Mouse (Mus musculus) layer of hippocampus, postnatal 36 days (tissue): ENCODE data around the gene Gins2. TPM values are rescaled to one million over a fixed set of nuclear protein-coding genes. Genes with fewer than 3 reads are reported as not detected.

ENCODE experiments used
- DNase-seq, 2 experiments: peaks; one replicate each; pipeline ENCODE4 v3.0.0; 2022
- total RNA-seq, 2 experiments: library from RNA; stranded (reverse); gene quantifications; 2 replicates each; pipeline ENCODE4 v1.2.3; 2021

Gins2 gene
- total RNA-seq, 2 experiments from 2014 or later: 4.8 to 5.5 TPM

DNA sequence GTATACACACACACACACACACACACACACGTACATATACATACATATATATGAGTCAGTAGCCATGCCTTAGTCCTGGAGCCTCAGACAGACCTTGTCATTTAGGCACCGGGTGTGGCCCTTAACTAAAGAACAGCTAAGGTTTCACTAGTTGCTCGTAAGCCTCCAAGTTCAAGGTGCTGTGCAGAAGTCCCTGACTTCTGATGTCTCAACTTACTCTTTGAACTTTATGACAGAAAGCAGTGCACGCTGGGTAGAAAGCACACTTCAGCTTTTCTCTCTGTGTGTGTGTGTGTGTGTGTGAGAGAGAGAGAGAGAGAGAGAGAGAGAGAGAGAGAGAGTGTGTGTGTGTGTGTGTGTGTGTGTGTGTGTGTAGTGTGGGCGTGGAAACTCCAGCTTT is 44.9 kb downstream of the Gins2 start:
- DNase-seq: no peak

DNA sequence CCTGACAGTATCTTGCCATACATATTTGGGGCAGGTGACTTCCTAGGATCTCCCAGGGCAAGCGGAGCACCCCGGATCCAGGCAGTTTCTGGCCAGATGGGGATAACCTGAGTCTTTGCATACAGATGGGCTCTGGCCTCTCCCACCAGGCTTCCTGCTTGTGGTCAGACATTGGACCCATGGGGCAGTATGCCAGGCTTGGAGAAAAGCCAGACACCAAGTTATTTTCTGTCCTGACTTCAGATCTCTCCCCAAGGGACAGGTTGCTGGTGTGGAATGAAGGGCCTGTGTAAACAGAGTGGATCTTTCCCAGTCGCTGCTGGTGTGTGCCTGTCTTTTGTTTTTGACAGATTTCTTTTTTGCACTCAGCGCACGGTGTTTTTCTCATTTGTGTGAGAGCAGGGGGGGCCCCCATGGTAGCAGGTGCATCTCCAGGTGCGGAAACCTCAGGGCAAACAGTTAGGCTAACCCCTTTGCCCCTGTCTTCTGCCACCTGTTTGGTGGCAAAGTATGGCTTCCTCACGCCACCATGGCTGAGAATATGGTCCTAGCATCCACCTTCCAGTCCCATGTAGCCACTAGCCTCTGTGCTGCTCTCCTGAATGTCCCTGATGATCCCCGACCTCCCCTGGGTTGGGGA is 45.6 kb downstream of the Gins2 start:
- no peak for DNase-seq

DNA sequence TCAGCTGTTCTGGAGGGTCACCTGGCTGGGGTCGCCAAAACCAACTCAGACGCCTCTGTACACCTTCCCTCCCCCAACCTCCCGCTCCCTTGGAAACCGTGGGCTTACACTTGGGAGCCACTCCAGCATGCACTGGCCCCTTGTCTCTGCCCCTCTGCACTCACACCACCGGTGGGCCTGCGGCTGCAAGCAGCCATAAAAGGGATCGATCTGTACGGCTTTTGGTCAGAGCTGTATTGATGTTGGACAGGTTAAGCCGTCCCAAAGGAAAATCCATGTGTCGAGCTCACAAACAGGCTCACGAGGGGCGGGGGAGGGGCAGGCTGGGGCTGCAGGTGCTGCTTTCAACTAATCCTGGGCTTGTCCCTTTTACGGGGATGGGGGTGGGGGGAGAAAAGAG is 46.1 kb downstream of the Gins2 start:
- DNase-seq: no peak

DNA sequence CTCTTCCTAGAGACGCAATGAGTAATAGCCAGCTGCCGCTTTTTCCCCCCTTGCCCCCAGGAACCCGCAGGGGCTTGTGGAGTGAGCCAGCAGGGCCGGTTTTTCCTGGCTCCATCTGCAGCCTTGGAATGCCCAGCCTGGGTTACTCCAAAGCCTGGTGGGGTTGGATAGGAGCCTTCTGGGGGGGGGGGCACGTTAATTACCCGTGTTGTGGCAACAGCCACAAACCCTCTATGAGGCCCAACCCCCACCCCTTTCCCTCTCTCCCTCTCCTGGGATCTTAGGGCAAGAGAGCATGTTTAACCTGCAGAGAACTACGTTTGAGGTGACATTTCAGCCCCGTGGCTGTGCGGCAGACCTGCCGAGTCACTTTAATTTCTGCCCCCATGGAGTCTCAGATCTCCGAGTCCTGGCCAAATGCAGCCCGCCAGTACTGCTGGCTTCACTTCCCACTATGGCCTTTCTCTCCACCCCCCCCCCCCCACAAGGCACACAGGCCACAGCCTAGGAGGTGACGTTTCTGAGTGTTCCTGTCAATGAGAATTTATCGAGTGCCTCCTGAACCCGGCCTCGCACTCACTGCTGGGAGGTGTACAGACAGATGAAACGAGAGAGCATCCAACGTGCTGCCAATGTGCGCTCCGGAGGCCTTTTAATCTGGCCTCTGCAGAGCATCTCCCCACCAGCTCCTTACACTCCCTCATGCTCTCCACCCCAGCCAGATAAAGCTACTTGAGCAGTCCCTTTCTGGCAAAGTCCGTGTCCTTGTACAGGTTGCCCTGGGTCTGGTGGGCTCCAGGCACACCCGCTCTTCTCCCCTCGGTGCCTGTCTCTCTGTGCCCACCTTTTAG is 49.1 kb downstream of the Gins2 start:
- no peak for DNase-seq

- no peak for DNase-seq
These were observed 49.7 kb downstream of the Gins2 start for GRCm38 (mm10) chr8:120539381-120539774.

GRCm38 (mm10) chr8:120538397-120539240 is 50.5 kb downstream of the Gins2 start:
- peak in 1 of 2 experiments; percentile 61 for DNase-seq

DNA sequence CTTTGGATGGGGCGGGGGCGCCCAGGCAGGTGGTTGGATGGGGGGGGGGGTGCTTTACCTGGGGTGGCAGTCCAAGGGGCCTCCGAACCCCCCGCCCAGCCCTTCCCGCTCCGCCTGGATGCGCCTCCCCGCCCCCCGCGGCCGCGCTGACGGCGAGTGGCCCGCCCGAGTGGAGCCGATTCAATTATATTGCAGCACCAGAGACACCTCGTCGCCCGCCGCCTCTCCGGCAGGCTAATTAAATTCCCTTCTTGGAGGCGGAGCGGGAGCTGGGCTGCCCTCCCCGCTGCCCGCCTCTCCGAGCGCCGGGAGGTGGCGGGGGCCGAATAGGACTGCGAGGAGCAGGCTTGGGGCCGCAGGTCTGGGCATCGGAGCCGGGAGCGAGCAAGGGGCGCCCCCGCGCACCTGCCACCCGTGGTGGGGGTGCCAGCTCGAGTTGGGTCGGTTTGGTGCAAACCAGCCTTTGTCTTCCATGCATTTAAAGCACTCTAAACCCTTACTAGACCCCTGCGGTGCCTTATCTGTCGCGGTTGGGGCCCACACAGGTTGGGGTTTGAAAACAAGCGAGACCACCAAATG is 51.2 kb downstream of the Gins2 start:
- peak in 1 of 2 experiments; percentile 73 for DNase-seq

- DNase-seq: peak in 1 of 2 experiments; percentile 64
These were observed 51.8 kb downstream of the Gins2 start for GRCm38 (mm10) chr8:120537207-120537817.

DNA sequence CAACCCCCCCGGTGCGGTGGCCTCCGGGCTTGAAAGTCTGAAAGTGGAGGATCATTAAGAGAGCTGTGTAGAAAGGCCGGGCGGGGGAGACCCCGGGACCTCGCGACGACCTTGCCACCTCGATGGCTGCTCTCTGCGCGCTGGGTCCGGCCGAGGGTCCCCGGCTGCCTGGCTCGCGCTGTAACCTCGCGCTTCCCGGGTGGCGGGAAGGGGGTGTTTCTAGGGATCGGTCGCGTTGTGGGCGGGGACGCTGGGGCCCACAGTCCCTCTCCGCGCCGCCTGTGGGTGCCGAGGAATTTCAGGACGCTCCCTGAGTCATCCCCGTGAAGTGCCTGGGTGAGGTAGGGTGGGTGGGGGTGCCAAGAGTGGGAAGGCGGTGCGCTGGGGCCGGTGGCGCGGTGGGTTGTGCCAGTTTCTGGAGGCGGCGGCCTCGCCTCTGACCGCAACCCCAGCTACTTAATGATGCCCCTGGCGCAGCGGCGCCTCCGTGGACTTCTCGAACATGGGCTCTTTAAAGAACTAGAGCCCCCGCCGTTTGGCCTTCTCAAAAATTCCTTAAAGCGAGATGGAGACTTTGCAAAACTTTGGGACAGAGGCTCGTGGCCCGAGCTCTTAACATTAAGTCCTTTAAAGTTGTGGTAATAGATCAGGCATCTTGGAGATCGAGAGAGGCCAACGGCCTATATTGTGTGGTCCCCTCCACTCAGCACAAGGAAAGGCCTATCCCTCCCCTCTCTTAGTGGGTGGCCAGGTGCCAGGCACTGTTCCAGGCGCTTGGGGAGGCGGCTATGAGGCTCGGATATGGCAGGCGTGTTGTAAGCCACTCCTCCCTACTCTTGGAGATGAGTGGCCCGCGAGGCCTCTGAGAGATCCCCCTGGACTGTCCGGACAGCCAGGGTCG is 52.5 kb downstream of the Gins2 start:
- no peak for DNase-seq

- peak; percentile 80 for DNase-seq
These were observed 53.4 kb downstream of the Gins2 start for GRCm38 (mm10) chr8:120535452-120536305.

GRCm38 (mm10) chr8:120534504-120535368 is 54.4 kb downstream of the Gins2 start:
- peak; percentile 81 to 82 for DNase-seq

GRCm38 (mm10) chr8:120534080-120534479 is 55.0 kb downstream of the Gins2 start:
- no peak for DNase-seq

- no peak for DNase-seq
These were observed 55.7 kb downstream of the Gins2 start for GRCm38 (mm10) chr8:120533380-120533779.

- DNase-seq: peak in 1 of 2 experiments; percentile 28
These were observed 56.4 kb downstream of the Gins2 start for GRCm38 (mm10) chr8:120532517-120533215.

GRCm38 (mm10) chr8:120531775-120532516 is 57.2 kb downstream of the Gins2 start:
- DNase-seq: no peak

DNA sequence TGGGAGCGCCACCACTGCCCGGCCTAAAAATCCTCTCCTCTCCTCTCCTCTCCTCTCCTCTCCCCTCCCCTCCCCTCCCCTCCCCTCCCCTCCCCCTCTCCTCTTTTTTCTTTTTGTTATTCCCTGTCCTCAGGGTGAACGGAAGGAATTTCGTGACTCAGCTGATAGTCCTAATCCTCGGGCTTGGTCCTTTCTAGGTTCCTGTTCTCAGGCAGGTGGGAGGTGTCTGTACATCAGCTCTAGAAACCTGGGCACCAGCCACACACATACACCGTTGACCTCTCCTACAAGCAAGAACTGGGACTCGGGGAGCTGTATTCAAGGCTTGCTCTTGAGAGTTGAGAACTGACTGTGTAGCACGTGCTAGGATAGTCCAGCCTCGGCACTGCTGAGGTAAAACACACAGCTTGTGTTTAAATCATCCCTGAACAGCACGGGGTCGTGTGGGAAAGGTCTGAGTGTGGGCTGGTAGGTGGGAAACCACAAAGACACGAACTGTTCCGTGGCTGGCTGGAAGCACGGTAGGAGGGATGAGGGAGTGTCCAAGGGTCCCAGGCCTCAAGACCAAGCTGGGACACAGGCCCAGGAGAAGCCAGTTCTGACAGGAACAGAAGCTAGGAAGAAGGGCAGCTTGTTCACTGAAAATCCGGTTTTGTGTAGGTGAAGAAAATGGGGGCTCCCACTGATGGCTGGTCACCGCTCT is 58.0 kb downstream of the Gins2 start:
- DNase-seq: no peak

- no peak for DNase-seq
These were observed 59.9 kb downstream of the Gins2 start for GRCm38 (mm10) chr8:120529226-120529625.
